Mouse (Mus musculus): Measurements from ENCODE around the gene F7.

GRCm38 (mm10) chr8:13060441-13061150 is 34.8 kb downstream of the F7 start, which contains the start of gene Proz:
- TF ChIP-seq GATA1 (IDR thresholded peaks at IDR 0.05; ENCODE audit: low read length), result no peak
- no peak for TF ChIP-seq TAL1 (IDR thresholded peaks at IDR 0.05; ENCODE audit: low read length)

All from erythroblast, embryonic 14.5 days (primary cell).